In genomic region chr3:126363568-126364505, GRCm38 (mm10) we compare ENCODE assay signal across 8 mouse cellular contexts. TPM values are rescaled to one million over a fixed set of nuclear protein-coding genes. Genes with fewer than 3 reads are reported as not detected.
DNase-seq lines count a peak whose midpoint lies in the region; ATAC-seq and TF ChIP-seq lines count a peak whose summit lies in the region.

Gene Arsj, plus strand, starts transcription at chr3:126363684.

- intact Hi-C loops in heart, postnatal 25 days (cut with DNase I) = no loop called here

- WGBS in forebrain, postnatal 0 days = 14% methylated on average over 41 of the region's 41 CpGs

- H3K27ac ChIP-seq in brown adipose tissue, adult 24 weeks (replicated peaks; ENCODE audit: low read depth, low read length) = no peak within 1 kb of the TSS
- H3K27ac ChIP-seq in forebrain, postnatal 0 days (ENCODE audit: low read depth, low read length) = no peak within 1 kb of the TSS

- H3K27me3 ChIP-seq in forebrain, postnatal 0 days (ENCODE audit: insufficient read depth, low read length) = no peaks in the 10 kb centered on the region

- DNase-seq in ES-CJ7 (ENCODE audit: low read depth, low spot score) = peak; percentile 15
- DNase-seq in forebrain, postnatal 0 days = peak; percentile 44
- peak; percentile 23 for DNase-seq in heart, postnatal 25 days (ENCODE audit: low spot score)
- DNase-seq in left cerebral cortex, adult 18-20 months (ENCODE audit: low spot score in 2 of 2) = peak; percentile 28 to 56
- peak; percentile 38 for DNase-seq in mesoderm, embryonic 11.5 days (ENCODE audit: low read depth, low spot score)
- DNase-seq in right cerebral cortex, postnatal 4 days = peak; percentile 37
- DNase-seq in yolk sac, embryonic 10.5 days (ENCODE audit: low spot score) = no peak

- peak within 1 kb of the TSS; percentile 39 for H3K9ac ChIP-seq in forebrain, postnatal 0 days

- H3K4me1 ChIP-seq in brown adipose tissue, adult 24 weeks (ENCODE audit: control insufficient read depth, insufficient read depth, insufficient read length, low read length) = no peaks in the 10 kb centered on the region
- H3K4me1 ChIP-seq in forebrain, postnatal 0 days (ENCODE audit: insufficient read depth) = peaks cover 5% of the 10 kb centered on the region

- TF ChIP-seq CTCF in forebrain, postnatal 0 days (IDR thresholded peaks at IDR 0.05; ENCODE audit: low read depth) = no peak

- no peaks in the 10 kb centered on the region for H3K9me3 ChIP-seq in forebrain, postnatal 0 days (ENCODE audit: low read length)

- H3K4me2 ChIP-seq in forebrain, postnatal 0 days (ENCODE audit: low read depth) = peak within 1 kb of the TSS; percentile 80

- peak within 1 kb of the TSS; percentile 43 for H3K4me3 ChIP-seq in brown adipose tissue, adult 24 weeks (ENCODE audit: insufficient read depth, low read depth, low read length)
- peak within 1 kb of the TSS; percentile 39 for H3K4me3 ChIP-seq in forebrain, postnatal 0 days (ENCODE audit: low read depth, low read length)

- ATAC-seq in forebrain, postnatal 0 days = peak; percentile 89

- H3K36me3 ChIP-seq in forebrain, postnatal 0 days (ENCODE audit: insufficient read depth) = no peaks in the 10 kb centered on the region

RNA-seq across cellular contexts. Expression of gene Arsj, which starts in this region (rescaled TPM):
- 0.36 TPM in 1 of 2 replicates, not detected in the other for polyA plus RNA-seq in brown adipose tissue, adult 24 weeks (2012; ENCODE audit: insufficient read depth, insufficient read length, missing spikeins)
- total RNA-seq in forebrain, postnatal 0 days (2014; rRNA removed) = 0.69 and 1.0 TPM in 2 replicates
- 0.24 and 0.54 TPM in 2 replicates for polyA plus RNA-seq in forebrain, postnatal 0 days (2015; fragmentation: Nextera tagmentation; extraction: Ambion mirVana)
- total RNA-seq in heart, postnatal 25 days (2021) = under 1 TPM; 0.56 to 0.60 TPM
- total RNA-seq in left cerebral cortex, adult 18-20 months (2021) = 1 to 10 TPM; 2.9 to 3.3 TPM

Comparison
In these comparisons a context has a peak if more than half of its experiments do, and no peak if none do; other contexts are left out.
1. Peak in DNase-seq in heart, postnatal 25 days; RNA of the gene not detected or under 1 TPM.